Mouse (Mus musculus) thymus, postnatal 14 days (tissue): ENCODE measurements around the gene Spg20.

ENCODE experiments used
- DNase-seq: peaks from one replicate; pipeline ENCODE4 v3.0.0; 2021

The Spg20 gene

GRCm38 (mm10) chr3:55152673-55153334 lies 40.9 kb downstream of the Spg20 start:
- DNase-seq = no peak

- no peak for DNase-seq
Observed at GRCm38 (mm10) chr3:55154163-55154562, 42.3 kb downstream of the Spg20 start.

GRCm38 (mm10) chr3:55157413-55157812 lies 45.5 kb downstream of the Spg20 start:
- DNase-seq = no peak

- no peak for DNase-seq
Observed at GRCm38 (mm10) chr3:55161144-55161543, 49.2 kb downstream of the Spg20 start.

GRCm38 (mm10) chr3:55163510-55163909 lies 51.6 kb downstream of the Spg20 start:
- DNase-seq = no peak

- no peak for DNase-seq
Observed at GRCm38 (mm10) chr3:55172478-55172877, 60.6 kb downstream of the Spg20 start.

- DNase-seq = no peak
Observed at GRCm38 (mm10) chr3:55177271-55177670, 65.4 kb downstream of the Spg20 start.

GRCm38 (mm10) chr3:55181766-55182165 lies 69.9 kb downstream of the Spg20 start, which contains the start of gene Sohlh2:
Sohlh2 (plus strand) TSS chr3:55182028.
- DNase-seq = no peak
